Mouse (Mus musculus) CD4-positive, CD25-positive, alpha-beta regulatory T cell, adult 2 months (primary cell): ENCODE results near the gene Dnajb3.
"Not testable (repeated sequence)": the region's sequence is repeated elsewhere in the genome, so short reads cannot be mapped to it uniquely, and the experiment has no call there.

Source experiments
- DNase-seq: peaks from one replicate; pipeline ENCODE4 v3.0.0-alpha.2; 2012; ENCODE audit warnings: low read depth, low spot score

The Dnajb3 gene

GRCm38 (mm10) chr1:88215466-88216380 is 10.1 kb upstream of the Dnajb3 start:
- DNase-seq: peak; percentile 16

GRCm38 (mm10) chr1:88214462-88214952 is 8.9 kb upstream of the Dnajb3 start:
- DNase-seq: peak; percentile 15

DNA sequence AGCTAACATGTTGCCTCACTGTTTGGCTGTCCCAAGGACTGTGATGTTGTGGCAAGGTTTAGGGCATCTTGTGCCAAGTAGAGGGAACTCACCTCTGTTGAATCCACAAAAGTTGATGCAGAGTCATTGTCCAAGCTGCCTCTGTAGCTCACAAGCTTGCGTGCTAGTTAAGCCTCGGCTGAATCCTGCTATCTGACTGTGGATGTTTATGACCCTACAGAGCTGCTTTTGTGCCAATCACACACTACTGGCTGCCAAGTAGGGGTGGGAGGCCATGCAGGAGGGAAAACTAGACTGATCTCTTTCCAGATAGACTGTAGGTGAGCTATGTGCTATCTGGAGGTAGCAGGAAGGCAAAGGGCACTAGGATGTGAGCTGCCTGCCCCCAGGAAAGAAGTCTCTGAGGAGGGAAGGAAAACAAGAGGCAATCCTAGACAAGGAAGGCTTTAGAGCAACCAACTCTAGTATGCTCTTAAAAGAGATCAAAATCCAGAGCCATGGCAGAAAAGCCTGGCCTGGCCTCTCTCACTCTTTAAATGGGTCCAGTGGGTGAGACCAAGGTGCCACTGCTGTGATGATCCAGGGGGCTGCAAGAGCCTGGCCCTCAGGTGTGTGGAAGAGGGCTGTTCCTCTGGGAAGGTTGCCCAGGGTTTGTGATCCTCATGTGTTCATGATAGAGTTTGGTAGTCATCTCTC is 8.3 kb upstream of the Dnajb3 start:
- DNase-seq: peak; percentile 17

GRCm38 (mm10) chr1:88213061-88213460 is 7.5 kb upstream of the Dnajb3 start:
- DNase-seq: peak; percentile 2

DNA sequence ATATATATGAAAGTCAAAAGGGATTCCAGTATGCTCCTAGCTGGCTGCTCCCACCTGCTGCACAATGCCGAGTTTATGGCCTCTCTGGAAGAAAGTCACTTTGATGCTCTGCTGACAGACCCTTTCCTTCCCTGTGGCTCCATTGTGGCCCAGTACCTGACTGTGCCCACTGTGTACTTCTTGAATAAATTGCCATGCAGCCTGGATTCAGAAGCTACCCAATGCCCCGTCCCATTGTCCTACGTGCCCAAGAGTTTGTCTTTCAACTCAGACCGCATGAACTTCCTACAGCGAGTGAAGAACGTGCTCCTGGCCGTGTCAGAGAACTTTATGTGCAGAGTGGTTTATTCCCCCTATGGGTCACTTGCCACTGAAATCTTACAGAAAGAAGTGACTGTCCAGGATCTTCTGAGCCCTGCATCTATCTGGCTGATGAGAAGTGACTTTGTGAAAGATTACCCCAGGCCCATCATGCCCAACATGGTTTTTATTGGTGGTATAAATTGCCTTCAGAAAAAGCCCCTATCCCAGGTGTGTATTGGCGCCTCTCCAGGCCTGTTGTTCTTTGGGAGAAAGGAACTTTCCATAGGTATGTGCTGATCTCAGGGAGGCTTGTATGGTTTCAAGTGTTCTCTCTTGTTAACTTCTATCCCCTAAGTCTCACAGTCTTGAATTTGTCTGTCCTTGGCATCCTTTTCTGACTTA is 6.9 kb upstream of the Dnajb3 start:
- peak; percentile 13 for DNase-seq

DNA sequence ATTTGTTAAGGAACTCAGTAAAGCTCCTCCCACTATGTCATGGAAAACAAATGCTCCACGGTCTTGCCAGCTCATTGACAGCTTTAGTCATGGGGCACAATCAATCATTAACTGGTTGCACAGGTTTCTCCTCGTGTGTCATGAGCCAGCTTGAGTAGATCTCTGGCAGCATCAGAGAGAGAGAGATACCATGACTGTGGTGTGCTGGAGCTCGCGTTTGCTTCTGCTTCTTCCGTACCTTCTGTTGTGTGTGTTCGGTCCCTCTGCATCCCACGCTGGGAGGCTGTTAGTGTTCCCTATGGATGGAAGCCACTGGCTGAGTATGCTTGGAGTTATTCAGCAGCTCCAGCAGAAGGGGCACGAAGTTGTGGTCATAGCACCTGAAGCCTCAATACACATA is 6.2 kb upstream of the Dnajb3 start, which contains the start of gene Ugt1a1:
Ugt1a1 (plus strand) TSS at position 148 of the 400 bp plus-strand sequence.
- DNase-seq: peak; percentile 18

DNA sequence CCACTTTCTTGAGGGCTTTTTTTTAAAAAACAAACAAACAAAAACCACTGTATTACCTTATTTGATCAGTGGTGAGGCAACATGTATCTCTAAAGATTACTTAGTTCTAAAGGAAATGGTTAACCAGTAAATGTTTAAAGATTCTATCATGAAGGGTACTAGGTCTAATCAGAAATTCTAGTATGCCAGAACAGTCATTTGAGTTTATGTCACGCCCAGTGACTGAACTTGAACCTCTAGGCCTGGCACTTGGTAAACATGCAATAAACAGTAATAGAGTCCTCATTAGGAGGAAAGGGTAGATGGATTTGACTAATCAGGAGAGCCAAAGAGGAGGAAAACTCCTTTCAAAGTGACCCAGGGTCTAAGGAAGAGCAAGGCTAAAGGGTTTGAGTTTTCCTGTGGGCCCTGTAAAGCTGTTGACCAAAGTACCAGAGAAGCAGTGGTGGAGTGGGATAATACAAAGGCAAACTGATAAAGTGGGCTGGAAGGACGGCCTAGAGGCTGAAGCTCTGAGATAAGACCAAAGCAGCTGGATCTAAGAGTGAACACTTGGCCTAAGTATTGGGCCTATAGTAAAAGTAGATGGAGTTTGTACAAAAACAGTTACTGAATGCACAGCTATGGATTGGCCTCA is 1.4 kb upstream of the Dnajb3 start:
- no peak for DNase-seq

DNA sequence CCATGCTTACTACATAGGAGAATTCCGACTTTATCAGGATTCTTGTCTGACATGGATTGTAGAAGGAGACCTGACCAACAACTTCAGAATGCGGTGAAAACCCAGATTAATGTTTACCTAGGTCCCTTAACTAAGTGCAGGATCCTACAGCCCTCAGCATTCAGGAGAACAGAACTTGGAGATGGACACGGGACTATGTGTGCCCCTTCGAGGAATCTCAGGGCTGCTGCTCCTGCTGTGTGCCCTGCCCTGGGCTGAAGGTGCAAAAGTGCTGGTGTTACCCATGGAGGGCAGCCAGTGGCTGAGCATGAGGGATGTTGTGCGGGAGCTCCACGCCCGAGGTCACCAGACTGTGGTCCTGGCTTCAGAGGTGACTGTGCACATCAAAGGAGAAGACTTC is 5.1 kb downstream of the Dnajb3 start, which contains the start of gene Ugt1a2:
Ugt1a2 (plus strand) TSS at position 146 of the 400 bp plus-strand sequence.
- no peak for DNase-seq

GRCm38 (mm10) chr1:88199996-88200395 is 5.6 kb downstream of the Dnajb3 start:
- DNase-seq: no peak

GRCm38 (mm10) chr1:88197443-88197842 is 8.1 kb downstream of the Dnajb3 start:
- DNase-seq: no peak

DNA sequence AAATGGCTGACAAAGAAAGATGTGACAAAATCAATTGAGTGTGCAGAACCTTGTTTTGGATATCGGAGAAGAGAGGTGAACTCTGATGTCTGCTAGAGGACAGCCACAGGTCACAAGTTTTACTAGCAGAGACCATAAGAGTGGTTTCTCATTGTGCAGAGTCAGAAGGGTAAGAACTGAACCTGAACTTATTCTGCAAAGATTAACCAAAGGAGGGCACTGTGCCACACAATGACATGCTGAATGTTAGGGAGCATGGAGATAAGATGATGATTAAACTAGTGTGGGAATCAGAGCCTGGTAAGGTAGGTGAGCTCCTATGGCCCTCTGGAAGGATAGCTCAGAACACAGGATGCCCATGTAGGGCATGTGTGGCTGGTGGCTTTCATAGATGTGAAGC is 9.9 kb downstream of the Dnajb3 start:
- DNase-seq: no peak

- DNase-seq: no peak
Observed at GRCm38 (mm10) chr1:88192136-88192535, 13.4 kb downstream of the Dnajb3 start.

DNA sequence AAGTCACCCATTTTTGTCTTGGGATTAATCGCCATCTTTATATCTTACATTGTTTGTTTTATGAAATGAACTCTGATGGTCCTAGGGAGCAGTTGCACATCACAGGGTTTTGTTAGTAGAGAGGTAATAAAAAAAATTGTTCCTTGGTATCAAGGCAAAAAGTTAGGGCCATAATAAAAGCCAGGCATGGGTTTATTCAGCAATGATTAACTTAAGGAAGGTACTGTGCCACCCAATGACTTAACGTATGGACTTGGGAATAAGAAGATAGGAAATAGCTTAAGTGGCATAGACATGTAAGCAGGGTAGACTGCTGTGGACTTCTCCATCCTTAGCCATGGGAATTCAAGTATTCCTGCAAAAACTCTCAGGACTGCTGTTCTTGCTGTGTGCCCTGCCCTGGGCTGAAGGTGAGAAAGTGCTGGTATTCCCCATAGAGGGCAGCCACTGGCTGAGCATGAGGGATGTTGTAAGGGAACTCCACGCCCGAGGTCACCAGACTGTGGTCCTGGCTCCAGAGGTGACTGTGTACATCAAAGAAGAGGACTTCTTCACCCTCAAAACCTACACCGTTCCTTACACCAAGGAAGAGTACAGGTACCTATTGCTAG is 19.2 kb downstream of the Dnajb3 start:
- no peak for DNase-seq

GRCm38 (mm10) chr1:88179657-88180056 is 25.9 kb downstream of the Dnajb3 start:
- DNase-seq: no peak

GRCm38 (mm10) chr1:88172190-88172589 is 33.4 kb downstream of the Dnajb3 start:
- DNase-seq: not testable (repeated sequence)

DNA sequence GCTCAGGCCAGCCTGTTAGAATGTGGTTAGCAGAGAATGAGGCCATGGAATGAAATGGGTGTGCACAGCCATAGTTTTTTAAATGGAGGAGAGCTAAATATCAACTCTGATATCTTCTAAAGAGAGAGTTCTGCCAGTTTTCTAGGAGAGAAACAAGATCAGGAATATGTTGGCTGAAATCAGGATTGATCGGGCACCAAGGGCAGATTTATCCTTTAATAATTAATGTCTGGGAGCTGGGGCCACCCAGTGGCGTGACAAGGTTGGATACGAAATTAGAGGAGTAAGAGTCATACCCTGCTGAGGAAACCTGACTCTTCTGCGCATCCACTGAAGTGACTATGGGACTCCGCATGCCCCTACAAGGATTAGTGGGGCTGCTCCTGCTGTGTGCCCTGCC is 39.9 kb downstream of the Dnajb3 start, which contains the start of gene Ugt1a5:
Ugt1a5 (plus strand) TSS at position 302 of the 400 bp plus-strand sequence.
- no peak for DNase-seq

GRCm38 (mm10) chr1:88158430-88158829 is 47.2 kb downstream of the Dnajb3 start:
- DNase-seq: no peak
